Mouse (Mus musculus): ENCODE results near the gene Map3k7cl. TPM values are rescaled to one million over a fixed set of nuclear protein-coding genes. Genes with fewer than 3 reads are reported as not detected.

The Map3k7cl gene
- total and polyA plus RNA-seq, 3 experiments, result 0.08 TPM; not detected in 2

DNA sequence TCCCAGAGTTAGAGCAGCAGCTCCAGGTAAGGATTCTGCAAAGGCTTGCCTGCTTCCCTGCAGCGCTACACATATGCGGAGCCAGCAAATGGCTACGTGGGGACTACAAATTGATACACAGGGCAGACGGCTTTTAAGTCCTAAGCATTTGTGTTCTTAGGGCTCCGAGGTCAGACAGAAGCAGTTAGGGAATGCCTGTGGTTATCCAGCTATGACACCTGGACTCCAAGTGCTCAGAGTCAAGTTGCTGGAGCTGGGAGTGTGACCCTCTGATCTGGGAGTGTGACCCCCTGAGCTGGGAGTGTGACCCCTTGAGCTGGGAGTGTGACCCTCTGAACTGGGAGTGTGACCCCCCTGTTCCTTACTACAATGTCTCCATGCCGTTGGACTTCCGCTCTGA is 17.2 kb downstream of the Map3k7cl start:
- dilution Hi-C loops (cut with MboI; ENCODE audit: extremely low pct_ligation_motif_present, extremely low pct_unique_long_range_greater_than_20kb, low sequenced_read_pairs), result no loop called here
- H3K4me3 ChIP-seq (replicated peaks in 1 of 3; ENCODE audit: low read depth in 2 of 3, low read length in 2 of 3, poor library complexity in 1 of 3), result no peak overlapping the region
- in situ Hi-C loops (cut with MboI; ENCODE audit: low pct_ligation_motif_present, low pct_unique_long_range_greater_than_20kb, low sequenced_read_pairs), result no loop called here

GRCm38 (mm10) chr16:87573409-87573808 is 20.3 kb downstream of the Map3k7cl start:
- TF ChIP-seq PAX5 (IDR thresholded peaks at IDR 0.05; ENCODE audit: low read length) (no peak), JUN (IDR thresholded peaks at IDR 0.05; ENCODE audit: insufficient read depth, low read depth, low read length) (no peak), IRF4 (IDR thresholded peaks at IDR 0.05; ENCODE audit: low read depth, low read length) (peak; percentile 65; the same call in 1 of the 2 replicates), ZKSCAN1 (IDR thresholded peaks at IDR 0.05; ENCODE audit: borderline replicate concordance, low read depth, low read length) (no peak), BHLHE40 (IDR thresholded peaks at IDR 0.05; ENCODE audit: low read depth, low read length) (0 out of 2 replicates have a peak, but pooled peaks have one; percentile 19), ETS1 (conservative IDR thresholded peaks at IDR 0.05; ENCODE audit: low read depth, low read length) (peak; percentile 40; the same call in 1 of the 2 replicates), MEF2A (IDR thresholded peaks at IDR 0.05; ENCODE audit: borderline replicate concordance, low read depth, low read length) (peak; percentile 86), EP300 (IDR thresholded peaks at IDR 0.05; ENCODE audit: low read length) (peak; percentile 57), TCF12 (IDR thresholded peaks at IDR 0.05; ENCODE audit: low read depth, low read length) (0 out of 2 replicates have a peak, but pooled peaks have one; percentile 25), KAT2A (IDR thresholded peaks at IDR 0.05; ENCODE audit: insufficient replicate concordance, low read length) (no peak)
- Histone ChIP-seq H3K4me2 (ENCODE audit: insufficient read depth, low read depth, poor library complexity, severe bottlenecking) (no peak overlapping the region), H3K27ac (ENCODE audit: insufficient read depth, low read depth) (no peak overlapping the region), H3K36me3 (replicated peaks in 1 of 2; ENCODE audit: control insufficient read depth in 1 of 2, insufficient read depth in 1 of 2, low read length in 1 of 2) (no peaks in the 10 kb centered on the region), H3K9me3 (replicated peaks; ENCODE audit: low read length) (no peaks in the 10 kb centered on the region), H3K9ac (ENCODE audit: insufficient read depth, low read depth) (no peak overlapping the region), H3K27me3 (replicated peaks) (no peaks in the 10 kb centered on the region), H3K79me2 (replicated peaks; ENCODE audit: control insufficient read depth, extremely low read depth, insufficient read depth, poor library complexity, severe bottlenecking) (no peaks in the 10 kb centered on the region), H3K4me3 (replicated peaks in 1 of 3; ENCODE audit: low read depth in 2 of 3, low read length in 2 of 3, poor library complexity in 1 of 3) (no peak overlapping the region), H3K4me1 (ENCODE audit: control insufficient read depth in 1 of 2, insufficient read depth in 2 of 2) (peaks cover 0 to 2% of the 10 kb centered on the region in 2 experiments; a peak in 2 of 4 replicates)
- in situ Hi-C loops (cut with MboI; ENCODE audit: low pct_ligation_motif_present, low pct_unique_long_range_greater_than_20kb, low sequenced_read_pairs) (no loop called here), dilution Hi-C loops (cut with MboI; ENCODE audit: extremely low pct_ligation_motif_present, extremely low pct_unique_long_range_greater_than_20kb, low sequenced_read_pairs) (no loop called here)
- no peak for DNase-seq (ENCODE audit: extremely low read depth)

More for the DNA sequence above, 17.2 kb downstream of the Map3k7cl start:
- Histone ChIP-seq H3K79me2 (replicated peaks; ENCODE audit: control insufficient read depth, extremely low read depth, insufficient read depth, poor library complexity, severe bottlenecking) (no peaks in the 10 kb centered on the region), H3K36me3 (replicated peaks in 1 of 2; ENCODE audit: control insufficient read depth in 1 of 2, insufficient read depth in 1 of 2, low read length in 1 of 2) (no peaks in the 10 kb centered on the region), H3K4me1 (ENCODE audit: control insufficient read depth in 1 of 2, insufficient read depth in 2 of 2) (peaks cover 0 to 2% of the 10 kb centered on the region in 2 experiments; a peak in 2 of 4 replicates), H3K9me3 (replicated peaks; ENCODE audit: low read length) (no peaks in the 10 kb centered on the region), H3K4me2 (ENCODE audit: insufficient read depth, low read depth, poor library complexity, severe bottlenecking) (no peak overlapping the region), H3K27ac (ENCODE audit: insufficient read depth, low read depth) (no peak overlapping the region), H3K9ac (ENCODE audit: insufficient read depth, low read depth) (no peak overlapping the region), H3K27me3 (replicated peaks) (no peaks in the 10 kb centered on the region)
- DNase-seq (ENCODE audit: extremely low read depth), result no peak
- TF ChIP-seq IRF4 (IDR thresholded peaks at IDR 0.05; ENCODE audit: low read depth, low read length) (no peak), USF1 (IDR thresholded peaks at IDR 0.05; ENCODE audit: low read depth, low read length) (no peak), MXI1 (IDR thresholded peaks at IDR 0.05; ENCODE audit: low read depth, low read length) (no peak)

DNA sequence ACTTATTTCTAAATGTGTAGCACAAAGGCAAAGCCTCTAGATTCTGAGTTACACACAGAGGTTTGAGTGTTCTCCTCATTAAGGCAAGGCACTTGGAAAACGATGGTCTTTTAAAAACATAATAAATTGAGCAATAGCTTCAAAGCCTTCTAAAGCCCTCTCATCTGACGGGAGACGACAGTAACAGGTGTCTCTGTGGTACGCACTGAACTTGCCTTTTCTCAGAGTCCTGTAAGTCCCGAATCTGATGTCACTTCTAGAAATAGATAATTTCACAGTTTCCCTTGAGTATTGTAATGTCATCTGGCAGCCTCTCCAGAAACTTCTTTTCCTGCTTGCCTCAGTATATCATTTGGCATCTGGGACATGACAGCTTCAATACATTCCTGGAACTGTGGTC is 21.0 kb downstream of the Map3k7cl start:
- peak overlapping the region; percentile 46 for H3K4me2 ChIP-seq (ENCODE audit: insufficient read depth, low read depth, poor library complexity, severe bottlenecking)
- TF ChIP-seq KAT2A (IDR thresholded peaks at IDR 0.05; ENCODE audit: insufficient replicate concordance, low read length), result no peak
- TF ChIP-seq BHLHE40 (IDR thresholded peaks at IDR 0.05; ENCODE audit: low read depth, low read length), result no peak
- TF ChIP-seq MEF2A (IDR thresholded peaks at IDR 0.05; ENCODE audit: borderline replicate concordance, low read depth, low read length), result peak; percentile 96
- TF ChIP-seq EP300 (IDR thresholded peaks at IDR 0.05; ENCODE audit: low read length), result peak; percentile 52; the same call in 1 of the 2 replicates
- peak; percentile 64 for TF ChIP-seq JUN (IDR thresholded peaks at IDR 0.05; ENCODE audit: insufficient read depth, low read depth, low read length)
- peak; percentile 52 for TF ChIP-seq ETS1 (conservative IDR thresholded peaks at IDR 0.05; ENCODE audit: low read depth, low read length)
- TF ChIP-seq TCF12 (IDR thresholded peaks at IDR 0.05; ENCODE audit: low read depth, low read length), result peak; percentile 35; the same call in 1 of the 2 replicates
- TF ChIP-seq MXI1 (IDR thresholded peaks at IDR 0.05; ENCODE audit: low read depth, low read length), result no peak
- no peak for TF ChIP-seq TBP (conservative IDR thresholded peaks at IDR 0.05; ENCODE audit: low read depth, low read length)
- TF ChIP-seq SIN3A (IDR thresholded peaks at IDR 0.05; ENCODE audit: low read length), result no peak
- no peak for TF ChIP-seq GABPA (IDR thresholded peaks at IDR 0.05; ENCODE audit: insufficient replicate concordance, low read depth, low read length)
- dilution Hi-C loops (cut with MboI; ENCODE audit: extremely low pct_ligation_motif_present, extremely low pct_unique_long_range_greater_than_20kb, low sequenced_read_pairs), result no loop called here

More for the DNA sequence above, 21.0 kb downstream of the Map3k7cl start:
- no peaks in the 10 kb centered on the region for H3K9me3 ChIP-seq (replicated peaks; ENCODE audit: low read length)
- in situ Hi-C loops (cut with MboI; ENCODE audit: low pct_ligation_motif_present, low pct_unique_long_range_greater_than_20kb, low sequenced_read_pairs), result no loop called here
- no peak overlapping the region for H3K27ac ChIP-seq (ENCODE audit: insufficient read depth, low read depth)
- peaks cover 0 to 2% of the 10 kb centered on the region in 2 experiments; a peak in 2 of 4 replicates for H3K4me1 ChIP-seq (ENCODE audit: control insufficient read depth in 1 of 2, insufficient read depth in 2 of 2)
- no peak overlapping the region for H3K4me3 ChIP-seq (replicated peaks in 1 of 3; ENCODE audit: low read depth in 2 of 3, low read length in 2 of 3, poor library complexity in 1 of 3)
- H3K9ac ChIP-seq (ENCODE audit: insufficient read depth, low read depth), result peak overlapping the region; percentile 28; the same call in 1 of the 2 replicates
- no peaks in the 10 kb centered on the region for H3K27me3 ChIP-seq (replicated peaks)
- no peak for DNase-seq (ENCODE audit: extremely low read depth)
- H3K36me3 ChIP-seq (replicated peaks in 1 of 2; ENCODE audit: control insufficient read depth in 1 of 2, insufficient read depth in 1 of 2, low read length in 1 of 2), result no peaks in the 10 kb centered on the region
- no peaks in the 10 kb centered on the region for H3K79me2 ChIP-seq (replicated peaks; ENCODE audit: control insufficient read depth, extremely low read depth, insufficient read depth, poor library complexity, severe bottlenecking)
